ENCODE assay signal across 10 mouse cellular contexts in the genomic region with DNA sequence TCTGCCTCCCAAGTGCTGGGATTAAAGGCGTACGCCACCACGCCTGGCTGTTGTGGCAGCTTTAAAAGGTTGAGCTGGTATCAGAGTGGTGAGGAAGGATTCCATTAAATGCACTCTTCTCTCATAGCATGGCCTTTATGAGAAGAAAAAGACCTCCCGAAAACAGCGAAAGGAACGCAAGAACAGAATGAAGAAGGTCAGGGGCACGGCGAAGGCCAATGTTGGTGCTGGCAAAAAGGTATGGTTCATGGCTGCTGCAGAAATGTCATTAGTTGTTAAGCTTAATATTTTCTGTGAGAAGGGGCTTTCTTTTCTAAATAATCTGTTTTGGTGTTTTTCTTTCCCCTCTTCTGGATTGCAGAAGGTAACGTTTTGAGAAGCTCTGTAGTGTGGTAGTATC. TPM values are rescaled to one million over a fixed set of nuclear protein-coding genes. Genes with fewer than 3 reads are reported as not detected.
DNase-seq lines count a peak whose midpoint lies in the region; ATAC-seq and TF ChIP-seq lines count a peak whose summit lies in the region.
"Had no signal": no experiment of that assay in that cellular context is flagged by ENCODE, and none has a peak within 500 bp of the region (broad histone marks: within the 10 kb centered on the region; RNA-seq: fewer than 3 reads in every experiment).

No protein-coding gene starts in this region.

- H3K9me3 ChIP-seq in forebrain, embryonic 10.5 days: no peaks in the 10 kb centered on the region
- H3K9me3 ChIP-seq in forebrain, embryonic 16.5 days (ENCODE audit: control insufficient read depth, low read length): no peaks in the 10 kb centered on the region
- no peaks in the 10 kb centered on the region for H3K9me3 ChIP-seq in lung, embryonic 14.5 days (ENCODE audit: low read depth, low read length)
- H3K9me3 ChIP-seq in embryonic facial prominence, embryonic 13.5 days: no peaks in the 10 kb centered on the region
- no peaks in the 10 kb centered on the region for H3K9me3 ChIP-seq in liver, embryonic 16.5 days (replicated peaks; ENCODE audit: control insufficient read depth, low read length)
- H3K9me3 ChIP-seq: midbrain, embryonic 15.5 days had no signal

- no peak overlapping the region for H3K4me2 ChIP-seq in forebrain, embryonic 16.5 days (ENCODE audit: low read length)
- H3K4me2 ChIP-seq in lung, embryonic 14.5 days: peak overlapping the region; percentile 95
- peak overlapping the region; percentile 82 for H3K4me2 ChIP-seq in embryonic facial prominence, embryonic 13.5 days
- H3K4me2 ChIP-seq in liver, embryonic 16.5 days (ENCODE audit: low read depth, low read length): peak overlapping the region; percentile 82

- H3K27ac ChIP-seq in forebrain, embryonic 10.5 days: no peak overlapping the region
- H3K27ac ChIP-seq in forebrain, embryonic 16.5 days (ENCODE audit: low read length): no peak overlapping the region
- H3K27ac ChIP-seq in lung, embryonic 14.5 days (ENCODE audit: low read depth): no peak overlapping the region
- no peak overlapping the region for H3K27ac ChIP-seq in embryonic facial prominence, embryonic 13.5 days
- no peak overlapping the region for H3K27ac ChIP-seq in liver, embryonic 16.5 days (ENCODE audit: low read length)
- H3K27ac ChIP-seq: midbrain, embryonic 15.5 days had no signal

- 89% methylated on average over 9 of the region's 9 CpGs for WGBS in forebrain, embryonic 10.5 days
- WGBS in forebrain, embryonic 16.5 days: 77% methylated on average over 9 of the region's 9 CpGs
- 84% methylated on average over 9 of the region's 9 CpGs for WGBS in lung, embryonic 14.5 days
- 85% methylated on average over 9 of the region's 9 CpGs for WGBS in embryonic facial prominence, embryonic 13.5 days
- 74% methylated on average over 9 of the region's 9 CpGs for WGBS in liver, embryonic 16.5 days (ENCODE audit: insufficient replicate concordance)

- no peak for ATAC-seq in forebrain, embryonic 16.5 days
- no peak for ATAC-seq in lung, embryonic 14.5 days (ENCODE audit: insufficient read depth)
- no peak for ATAC-seq in embryonic facial prominence, embryonic 13.5 days (ENCODE audit: insufficient number of reproducible peaks, insufficient read depth, low FRiP score, low TSS enrichment, low read depth)
- ATAC-seq in liver, embryonic 16.5 days (ENCODE audit: low read depth): no peak
- ATAC-seq in CD4-positive, CD25-positive, alpha-beta regulatory T cell, adult 4 months: no peak
- ATAC-seq: midbrain, embryonic 15.5 days had no signal

- H3K36me3 ChIP-seq in forebrain, embryonic 10.5 days (replicated peaks): peaks cover 68% of the 10 kb centered on the region
- H3K36me3 ChIP-seq in forebrain, embryonic 16.5 days (ENCODE audit: control insufficient read depth, insufficient read depth): peaks cover 34% of the 10 kb centered on the region
- H3K36me3 ChIP-seq in lung, embryonic 14.5 days (ENCODE audit: insufficient read depth): peaks cover 68% of the 10 kb centered on the region
- H3K36me3 ChIP-seq in embryonic facial prominence, embryonic 13.5 days: peaks cover 63% of the 10 kb centered on the region
- H3K36me3 ChIP-seq in liver, embryonic 16.5 days (ENCODE audit: control insufficient read depth, insufficient read depth): peaks cover 58% of the 10 kb centered on the region

- no peak overlapping the region for H3K9ac ChIP-seq in forebrain, embryonic 16.5 days (replicated peaks; ENCODE audit: low read depth, low read length)
- H3K9ac ChIP-seq in lung, embryonic 14.5 days: no peak overlapping the region
- peak overlapping the region; percentile 52 for H3K9ac ChIP-seq in embryonic facial prominence, embryonic 13.5 days
- no peak overlapping the region for H3K9ac ChIP-seq in liver, embryonic 16.5 days (ENCODE audit: low read depth, low read length)
- H3K9ac ChIP-seq: midbrain, embryonic 15.5 days had no signal

- no peak for TF ChIP-seq CTCF in lung, embryonic 14.5 days (IDR thresholded peaks at IDR 0.05; ENCODE audit: low read depth)

- H3K4me1 ChIP-seq in forebrain, embryonic 10.5 days: peaks cover 50% of the 10 kb centered on the region
- peaks cover 38% of the 10 kb centered on the region for H3K4me1 ChIP-seq in forebrain, embryonic 16.5 days (replicated peaks; ENCODE audit: control insufficient read depth, insufficient read depth, low read length)
- peaks cover 5% of the 10 kb centered on the region; the same call in 1 of the 2 replicates for H3K4me1 ChIP-seq in lung, embryonic 14.5 days (ENCODE audit: insufficient read depth)
- peaks cover 34% of the 10 kb centered on the region for H3K4me1 ChIP-seq in embryonic facial prominence, embryonic 13.5 days
- peaks cover 31% of the 10 kb centered on the region for H3K4me1 ChIP-seq in liver, embryonic 16.5 days (ENCODE audit: control insufficient read depth, low read depth, low read length)

- H3K27me3 ChIP-seq in forebrain, embryonic 10.5 days (ENCODE audit: poor library complexity, severe bottlenecking): no peaks in the 10 kb centered on the region
- H3K27me3 ChIP-seq in forebrain, embryonic 16.5 days (replicated peaks; ENCODE audit: control insufficient read depth, insufficient read depth, low read length): no peaks in the 10 kb centered on the region
- H3K27me3 ChIP-seq in lung, embryonic 14.5 days (ENCODE audit: insufficient read depth, low read length): no peaks in the 10 kb centered on the region
- no peaks in the 10 kb centered on the region for H3K27me3 ChIP-seq in embryonic facial prominence, embryonic 13.5 days
- no peaks in the 10 kb centered on the region for H3K27me3 ChIP-seq in liver, embryonic 16.5 days (ENCODE audit: control insufficient read depth, insufficient read depth, low read depth, low read length)
- H3K27me3 ChIP-seq: midbrain, embryonic 15.5 days had no signal

- H3K4me3 ChIP-seq in forebrain, embryonic 10.5 days: peak overlapping the region; percentile 99
- H3K4me3 ChIP-seq in forebrain, embryonic 16.5 days (replicated peaks; ENCODE audit: low read length): no peak overlapping the region
- no peak overlapping the region for H3K4me3 ChIP-seq in lung, embryonic 14.5 days (ENCODE audit: low read depth, low read length)
- 0 out of 2 replicates have a peak overlapping the region, but pooled peaks have one; percentile 3 for H3K4me3 ChIP-seq in embryonic facial prominence, embryonic 13.5 days
- peak overlapping the region; percentile 15; the same call in 1 of the 2 replicates for H3K4me3 ChIP-seq in liver, embryonic 16.5 days (ENCODE audit: low read depth, low read length)
- H3K4me3 ChIP-seq: midbrain, embryonic 15.5 days had no signal

- DNase-seq in forebrain, embryonic 10.5 days (ENCODE audit: extremely low spot score, low spot score): no peak
- DNase-seq in lung, embryonic 14.5 days: no peak
- no peak for DNase-seq in lung, adult 18-20 months
- DNase-seq in gastrocnemius, postnatal 14 days: no peak
- DNase-seq: embryo, embryonic 11 days had no signal

- intact Hi-C loops in gastrocnemius, postnatal 14 days (cut with DNase I; ENCODE audit: low total_unique reads): no loop called here

RNA-seq across cellular contexts. Expression of gene Rps24, which starts 6.3 kb away (rescaled TPM):
- polyA plus RNA-seq in forebrain, embryonic 10.5 days (2016; fragmentation: Nextera tagmentation; extraction: Ambion mirVana): 1,109 and 1,125 TPM in 2 replicates
- polyA plus RNA-seq in forebrain, embryonic 16.5 days (2015; fragmentation: Nextera tagmentation; extraction: Ambion mirVana): 482 and 530 TPM in 2 replicates
- 1,236 and 1,354 TPM in 2 replicates for polyA plus RNA-seq in lung, embryonic 14.5 days (2014; fragmentation: Nextera tagmentation; extraction: Ambion mirVana)
- polyA plus RNA-seq in embryonic facial prominence, embryonic 13.5 days (2015; fragmentation: Nextera tagmentation; extraction: Ambion mirVana): 1,123 and 1,186 TPM in 2 replicates
- 374 and 426 TPM in 2 replicates for polyA plus RNA-seq in liver, embryonic 16.5 days (2015; fragmentation: Nextera tagmentation; extraction: Ambion mirVana)
- polyA plus RNA-seq in CD4-positive, CD25-positive, alpha-beta regulatory T cell, adult 4 months (2017; shearing (Covaris generic)): 1,000 to 10,000 TPM; 1,796 to 2,807 TPM
- 100 to 1,000 TPM; 883 to 959 TPM for total RNA-seq in gastrocnemius, postnatal 14 days (2021)

RNA-seq across cellular contexts. Expression of gene Polr3a, which starts 6.4 kb away (rescaled TPM):
- 21.2 and 21.3 TPM in 2 replicates for polyA plus RNA-seq in forebrain, embryonic 10.5 days (2016; fragmentation: Nextera tagmentation; extraction: Ambion mirVana)
- 20.8 and 23.8 TPM in 2 replicates for polyA plus RNA-seq in forebrain, embryonic 16.5 days (2015; fragmentation: Nextera tagmentation; extraction: Ambion mirVana)
- 17.3 and 19.5 TPM in 2 replicates for polyA plus RNA-seq in lung, embryonic 14.5 days (2014; fragmentation: Nextera tagmentation; extraction: Ambion mirVana)
- polyA plus RNA-seq in embryonic facial prominence, embryonic 13.5 days (2015; fragmentation: Nextera tagmentation; extraction: Ambion mirVana): 22.0 and 24.3 TPM in 2 replicates
- polyA plus RNA-seq in liver, embryonic 16.5 days (2015; fragmentation: Nextera tagmentation; extraction: Ambion mirVana): 6.5 TPM in 2 replicates
- 10 to 100 TPM; 18.4 to 26.3 TPM for polyA plus RNA-seq in CD4-positive, CD25-positive, alpha-beta regulatory T cell, adult 4 months (2017; shearing (Covaris generic))
- 1 to 10 TPM; 7.5 to 8.1 TPM for total RNA-seq in gastrocnemius, postnatal 14 days (2021)

Comparison
In these comparisons a context has a peak if more than half of its experiments do, and no peak if none do; other contexts are left out.
1. H3K4me3 ChIP-seq: peak in forebrain, embryonic 10.5 days (single experiment), embryonic facial prominence, embryonic 13.5 days (single experiment) and liver, embryonic 16.5 days (single experiment); none in forebrain, embryonic 16.5 days (single experiment) and lung, embryonic 14.5 days (single experiment).